Mouse (Mus musculus): ENCODE measurements around the gene Phrf1. TPM values are rescaled to one million over a fixed set of nuclear protein-coding genes. Genes with fewer than 3 reads are reported as not detected.
A peak's percentile ranks its signal among the peaks of the same experiment; 100 is the strongest.
"Not testable (repeated sequence)": the region's sequence is repeated elsewhere in the genome, so short reads cannot be mapped to it uniquely, and the experiment has no call there.

Gene Phrf1
- polyA plus RNA-seq, 1 experiment from 2014 or later: 77.5 TPM

- no peaks in the 10 kb centered on the region for H3K9me3 ChIP-seq (ENCODE audit: control insufficient read depth, low read length)
- 4% methylated on average over 8 of the region's 8 CpGs for WGBS
- no peak; the same call in 1 of the 2 replicates for ATAC-seq (ENCODE audit: low FRiP score, low TSS enrichment)
- peak overlapping the region; percentile 69 for H3K4me2 ChIP-seq (ENCODE audit: low read length)
- H3K36me3 ChIP-seq (ENCODE audit: control insufficient read depth, insufficient read depth, low read length): 0 out of 2 replicates have a peak, but pooled peaks cover 5% of the 10 kb centered on the region
- DNase-seq: no peak
- no peaks in the 10 kb centered on the region for H3K27me3 ChIP-seq (ENCODE audit: control insufficient read depth, insufficient read depth, low read length)
- peak overlapping the region; percentile 78 for H3K27ac ChIP-seq (replicated peaks; ENCODE audit: low read depth, low read length)
- H3K4me3 ChIP-seq (replicated peaks; ENCODE audit: low read depth, low read length): peak overlapping the region; percentile 33
- peak overlapping the region; percentile 48 for H3K9ac ChIP-seq (replicated peaks; ENCODE audit: low read length)
- peaks cover 15% of the 10 kb centered on the region for H3K4me1 ChIP-seq (ENCODE audit: control insufficient read depth, insufficient read depth, low read length)
Observed at GRCm38 (mm10) chr7:141222126-141222467, 6.5 kb upstream of the Phrf1 start.

DNA sequence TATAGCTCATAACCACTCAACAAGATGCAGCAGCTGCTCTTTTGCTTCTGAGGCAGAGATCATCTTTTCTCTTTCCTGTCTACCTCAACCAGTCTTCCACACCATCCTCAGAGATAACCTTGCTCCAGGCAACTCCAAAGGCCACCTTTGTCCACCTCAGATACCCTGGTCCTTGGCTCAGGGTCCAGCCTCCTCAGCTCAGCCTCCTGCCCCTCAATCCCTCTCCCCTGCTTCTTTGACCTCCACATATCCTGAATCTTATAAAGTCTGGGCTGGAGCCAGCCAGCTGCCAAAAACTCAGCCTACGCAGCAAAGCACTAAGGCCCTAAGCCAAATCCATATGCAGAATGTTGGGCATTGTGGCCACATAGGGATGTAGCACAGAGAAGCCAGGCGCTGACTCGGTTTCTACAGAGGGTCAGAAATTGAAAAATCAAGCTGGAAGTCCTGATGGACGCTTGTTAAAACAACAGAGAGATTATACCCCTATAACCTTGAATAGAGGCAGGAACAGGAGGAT lies 5.8 kb upstream of the Phrf1 start:
- ATAC-seq (ENCODE audit: low FRiP score, low TSS enrichment) (no peak), DNase-seq (no peak)
- Histone ChIP-seq H3K27ac (replicated peaks; ENCODE audit: low read depth, low read length) (peak overlapping the region; percentile 78; the same call in 1 of the 2 replicates), H3K9me3 (ENCODE audit: control insufficient read depth, low read length) (no peaks in the 10 kb centered on the region), H3K4me3 (replicated peaks; ENCODE audit: low read depth, low read length) (peak overlapping the region; percentile 33; the same call in 1 of the 2 replicates), H3K4me1 (ENCODE audit: control insufficient read depth, insufficient read depth, low read length) (peaks cover 15% of the 10 kb centered on the region), H3K36me3 (ENCODE audit: control insufficient read depth, insufficient read depth, low read length) (0 out of 2 replicates have a peak, but pooled peaks cover 5% of the 10 kb centered on the region), H3K4me2 (ENCODE audit: low read length) (peak overlapping the region; percentile 69), H3K9ac (replicated peaks; ENCODE audit: low read length) (no peak overlapping the region; the same call in 1 of the 2 replicates), H3K27me3 (ENCODE audit: control insufficient read depth, insufficient read depth, low read length) (no peaks in the 10 kb centered on the region)
- WGBS: 92% methylated on average over 4 of the region's 4 CpGs

DNA sequence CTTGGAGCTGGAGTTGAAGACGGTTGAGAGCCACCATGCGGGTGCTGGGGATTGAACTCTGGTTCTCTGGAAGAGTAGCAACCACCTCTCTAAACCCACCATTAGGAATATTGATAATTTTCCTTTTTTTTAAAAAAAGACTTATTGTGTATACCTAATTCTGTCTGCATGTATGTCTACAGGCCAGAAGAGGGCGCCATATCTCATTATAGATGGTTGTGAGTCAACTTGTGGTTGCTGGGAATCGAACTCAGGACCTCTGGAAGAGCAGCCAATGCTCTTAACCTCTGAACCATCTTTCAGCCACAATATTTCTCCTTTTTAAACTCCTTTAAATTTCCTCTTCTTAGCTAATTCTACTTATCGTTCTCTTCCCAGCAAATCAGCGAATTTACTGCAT lies 2.0 kb upstream of the Phrf1 start:
- H3K4me3 ChIP-seq (replicated peaks; ENCODE audit: low read depth, low read length): no peak overlapping the region
- DNase-seq: no peak
- 85% methylated on average over 6 of the region's 6 CpGs for WGBS

DNA sequence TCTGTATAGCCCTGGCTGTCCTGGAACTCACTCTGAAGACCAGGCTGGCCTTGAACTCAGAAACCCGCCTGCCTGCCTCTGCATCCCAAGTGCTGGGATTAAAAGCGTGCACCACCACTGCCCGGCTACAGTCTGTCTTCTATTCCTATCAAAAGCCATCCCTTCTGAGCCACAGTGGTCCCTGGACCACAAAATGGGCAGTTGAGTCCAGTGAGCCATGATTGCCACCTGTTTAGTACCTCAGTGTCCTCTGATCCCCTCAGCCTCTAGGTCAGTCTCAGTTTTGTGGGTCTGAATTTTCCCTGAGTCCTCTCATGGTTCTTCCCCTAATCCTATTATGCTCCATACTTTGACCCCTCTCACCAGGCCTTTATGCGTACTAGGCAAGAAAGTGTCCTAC lies 788 bp upstream of the Phrf1 start:
- Histone ChIP-seq H3K27me3 (ENCODE audit: control insufficient read depth, insufficient read depth, low read length) (no peaks in the 10 kb centered on the region), H3K27ac (replicated peaks; ENCODE audit: low read depth, low read length) (no peak overlapping the region), H3K4me3 (replicated peaks; ENCODE audit: low read depth, low read length) (no peak overlapping the region), H3K36me3 (ENCODE audit: control insufficient read depth, insufficient read depth, low read length) (peaks cover 25% of the 10 kb centered on the region), H3K4me2 (ENCODE audit: low read length) (peak overlapping the region; percentile 96; the same call in 1 of the 2 replicates), H3K4me1 (ENCODE audit: control insufficient read depth, insufficient read depth, low read length) (peaks cover 13% of the 10 kb centered on the region), H3K9ac (replicated peaks; ENCODE audit: low read length) (no peak overlapping the region), H3K9me3 (ENCODE audit: control insufficient read depth, low read length) (no peaks in the 10 kb centered on the region)
- 72% methylated on average over 4 of the region's 4 CpGs for WGBS
- 0 out of 2 replicates have a peak, but pooled peaks have one; percentile 12 for ATAC-seq (ENCODE audit: low FRiP score, low TSS enrichment)
- DNase-seq: no peak

More for the DNA sequence above, 2.0 kb upstream of the Phrf1 start:
- peaks cover 22% of the 10 kb centered on the region for H3K4me1 ChIP-seq (ENCODE audit: control insufficient read depth, insufficient read depth, low read length)
- H3K9me3 ChIP-seq (ENCODE audit: control insufficient read depth, low read length): no peaks in the 10 kb centered on the region
- no peak overlapping the region for H3K4me2 ChIP-seq (ENCODE audit: low read length)
- H3K27me3 ChIP-seq (ENCODE audit: control insufficient read depth, insufficient read depth, low read length): no peaks in the 10 kb centered on the region
- ATAC-seq (ENCODE audit: low FRiP score, low TSS enrichment): no peak
- H3K9ac ChIP-seq (replicated peaks; ENCODE audit: low read length): no peak overlapping the region
- H3K36me3 ChIP-seq (ENCODE audit: control insufficient read depth, insufficient read depth, low read length): peaks cover 12% of the 10 kb centered on the region
- no peak overlapping the region for H3K27ac ChIP-seq (replicated peaks; ENCODE audit: low read depth, low read length)

DNA sequence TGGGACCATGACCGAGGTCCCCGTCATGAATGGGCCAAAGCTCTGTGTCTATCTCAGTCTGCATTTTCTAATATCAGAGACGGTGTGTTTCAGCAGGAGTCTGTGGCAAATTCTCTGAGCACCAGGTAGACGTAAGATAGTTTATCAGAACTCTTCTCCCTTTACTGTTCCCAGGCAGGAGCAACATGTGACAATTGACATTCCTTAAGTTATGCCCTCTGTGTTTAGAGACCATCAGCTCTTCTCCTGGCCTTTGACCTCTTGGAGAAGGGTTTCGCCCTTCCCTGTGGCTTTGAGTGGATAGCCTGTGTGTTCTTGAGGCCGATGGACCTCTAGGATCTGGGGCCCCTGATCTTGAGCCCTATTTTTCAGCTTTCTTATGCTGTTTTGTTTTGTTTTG lies 1.1 kb downstream of the Phrf1 start:
- 63% methylated on average over 6 of the region's 6 CpGs for WGBS
- Histone ChIP-seq H3K27ac (replicated peaks; ENCODE audit: low read depth, low read length) (no peak overlapping the region), H3K9ac (replicated peaks; ENCODE audit: low read length) (peak overlapping the region; percentile 88), H3K4me1 (ENCODE audit: control insufficient read depth, insufficient read depth, low read length) (peaks cover 11% of the 10 kb centered on the region), H3K4me3 (replicated peaks; ENCODE audit: low read depth, low read length) (peak overlapping the region; percentile 100), H3K4me2 (ENCODE audit: low read length) (peak overlapping the region; percentile 96), H3K36me3 (ENCODE audit: control insufficient read depth, insufficient read depth, low read length) (peaks cover 44% of the 10 kb centered on the region), H3K27me3 (ENCODE audit: control insufficient read depth, insufficient read depth, low read length) (no peaks in the 10 kb centered on the region), H3K9me3 (ENCODE audit: control insufficient read depth, low read length) (no peaks in the 10 kb centered on the region)
- ATAC-seq (ENCODE audit: low FRiP score, low TSS enrichment): no peak
- DNase-seq: no peak

GRCm38 (mm10) chr7:141230570-141230969 lies 2.0 kb downstream of the Phrf1 start:
- peaks cover 52% of the 10 kb centered on the region for H3K36me3 ChIP-seq (ENCODE audit: control insufficient read depth, insufficient read depth, low read length)
- H3K9ac ChIP-seq (replicated peaks; ENCODE audit: low read length): no peak overlapping the region
- H3K27ac ChIP-seq (replicated peaks; ENCODE audit: low read depth, low read length): no peak overlapping the region
- H3K4me2 ChIP-seq (ENCODE audit: low read length): peak overlapping the region; percentile 3; the same call in 1 of the 2 replicates
- 97% methylated on average over 4 of the region's 4 CpGs for WGBS
- peaks cover 11% of the 10 kb centered on the region for H3K4me1 ChIP-seq (ENCODE audit: control insufficient read depth, insufficient read depth, low read length)
- H3K4me3 ChIP-seq (replicated peaks; ENCODE audit: low read depth, low read length): no peak overlapping the region
- no peak for DNase-seq
- no peak for ATAC-seq (ENCODE audit: low FRiP score, low TSS enrichment)
- no peaks in the 10 kb centered on the region for H3K9me3 ChIP-seq (ENCODE audit: control insufficient read depth, low read length)
- H3K27me3 ChIP-seq (ENCODE audit: control insufficient read depth, insufficient read depth, low read length): no peaks in the 10 kb centered on the region

DNA sequence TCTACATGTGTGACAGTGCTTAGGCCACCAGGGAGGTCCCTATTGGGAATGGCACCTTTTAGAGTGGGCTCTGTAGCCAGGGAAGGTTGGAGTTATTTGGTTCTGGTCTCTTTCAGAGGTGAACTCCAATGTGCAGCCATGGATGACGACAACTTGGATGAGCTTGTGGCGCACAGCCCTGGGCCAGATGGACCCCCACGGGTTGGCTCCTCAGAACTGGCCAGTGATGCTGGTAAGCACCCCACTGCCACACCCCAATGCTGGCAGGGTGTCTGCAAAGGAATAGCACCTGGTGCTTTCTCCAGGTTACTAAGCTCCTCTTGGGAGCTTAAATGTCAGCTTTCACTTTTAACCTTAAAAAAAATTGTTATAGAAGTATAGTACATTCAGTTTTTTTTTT lies 2.5 kb downstream of the Phrf1 start:
- Histone ChIP-seq H3K9ac (replicated peaks; ENCODE audit: low read length) (no peak overlapping the region), H3K9me3 (ENCODE audit: control insufficient read depth, low read length) (no peaks in the 10 kb centered on the region), H3K36me3 (ENCODE audit: control insufficient read depth, insufficient read depth, low read length) (peaks cover 56% of the 10 kb centered on the region), H3K27ac (replicated peaks; ENCODE audit: low read depth, low read length) (no peak overlapping the region), H3K27me3 (ENCODE audit: control insufficient read depth, insufficient read depth, low read length) (no peaks in the 10 kb centered on the region), H3K4me3 (replicated peaks; ENCODE audit: low read depth, low read length) (no peak overlapping the region), H3K4me2 (ENCODE audit: low read length) (no peak overlapping the region), H3K4me1 (ENCODE audit: control insufficient read depth, insufficient read depth, low read length) (peaks cover 11% of the 10 kb centered on the region)
- ATAC-seq (ENCODE audit: low FRiP score, low TSS enrichment) (no peak), DNase-seq (no peak)
- WGBS: 96% methylated on average over 3 of the region's 3 CpGs

- DNase-seq (no peak), ATAC-seq (ENCODE audit: low FRiP score, low TSS enrichment) (no peak)
- Histone ChIP-seq H3K4me2 (ENCODE audit: low read length) (no peak overlapping the region), H3K4me1 (ENCODE audit: control insufficient read depth, insufficient read depth, low read length) (peaks cover 11% of the 10 kb centered on the region), H3K27me3 (ENCODE audit: control insufficient read depth, insufficient read depth, low read length) (no peaks in the 10 kb centered on the region), H3K9me3 (ENCODE audit: control insufficient read depth, low read length) (no peaks in the 10 kb centered on the region), H3K27ac (replicated peaks; ENCODE audit: low read depth, low read length) (no peak overlapping the region), H3K9ac (replicated peaks; ENCODE audit: low read length) (no peak overlapping the region), H3K36me3 (ENCODE audit: control insufficient read depth, insufficient read depth, low read length) (peaks cover 59% of the 10 kb centered on the region), H3K4me3 (replicated peaks; ENCODE audit: low read depth, low read length) (no peak overlapping the region)
- WGBS: 90% methylated on average over 9 of the region's 10 CpGs
Observed at GRCm38 (mm10) chr7:141231551-141231950, 3.0 kb downstream of the Phrf1 start.

GRCm38 (mm10) chr7:141250486-141250885 lies 21.9 kb downstream of the Phrf1 start:
- not testable (repeated sequence) for ATAC-seq (ENCODE audit: low FRiP score, low TSS enrichment); H3K4me1 ChIP-seq (ENCODE audit: control insufficient read depth, insufficient read depth, low read length); H3K9me3 ChIP-seq (ENCODE audit: control insufficient read depth, low read length); H3K4me3 ChIP-seq (replicated peaks; ENCODE audit: low read depth, low read length); H3K27ac ChIP-seq (replicated peaks; ENCODE audit: low read depth, low read length); DNase-seq; H3K9ac ChIP-seq (replicated peaks; ENCODE audit: low read length); H3K4me2 ChIP-seq (ENCODE audit: low read length); H3K27me3 ChIP-seq (ENCODE audit: control insufficient read depth, insufficient read depth, low read length)
- WGBS: 90% methylated on average over 4 of the region's 4 CpGs
- H3K36me3 ChIP-seq (ENCODE audit: control insufficient read depth, insufficient read depth, low read length): peaks cover 91% of the 10 kb centered on the region
